Mouse (Mus musculus): Measurements from ENCODE around the gene B230217C12Rik. TPM values are rescaled to one million over a fixed set of nuclear protein-coding genes. Genes with fewer than 3 reads are reported as not detected.

Gene B230217C12Rik
- polyA plus RNA-seq, 1 experiment from 2014 or later: 38.8 TPM

DNA sequence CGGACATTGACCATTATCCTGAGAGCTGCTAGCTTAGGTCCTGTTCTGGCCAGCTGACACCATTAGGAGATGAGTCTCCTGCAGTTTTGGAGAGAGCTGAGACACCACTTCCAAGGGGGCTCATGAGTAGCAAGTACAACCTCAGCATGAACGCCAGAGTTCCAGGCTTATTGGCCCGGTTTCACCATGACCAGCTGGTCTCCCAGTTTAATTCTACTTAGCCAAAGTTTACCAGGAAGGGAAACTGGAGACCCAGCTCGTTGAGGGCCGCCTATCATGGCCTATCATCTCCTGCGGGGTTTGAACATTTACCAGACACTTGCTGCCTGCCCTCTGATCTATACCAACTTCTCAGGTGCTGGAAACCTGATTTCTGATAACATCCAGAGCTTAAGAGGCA, 33.0 kb upstream of the B230217C12Rik start:
- 51% methylated on average over 6 of the region's 6 CpGs for WGBS
- no peak overlapping the region for H3K9ac ChIP-seq
- H3K4me2 ChIP-seq (replicated peaks): no peak overlapping the region
- no peaks in the 10 kb centered on the region for H3K9me3 ChIP-seq (ENCODE audit: control insufficient read depth, low read length)
- no peaks in the 10 kb centered on the region for H3K27me3 ChIP-seq (ENCODE audit: control insufficient read depth, insufficient read depth, low read length)
- H3K27ac ChIP-seq: peak overlapping the region; percentile 57; the same call in 1 of the 2 replicates
- no peak for DNase-seq (ENCODE audit: low spot score)
- ATAC-seq (ENCODE audit: low FRiP score): no peak
- H3K4me1 ChIP-seq (replicated peaks; ENCODE audit: control insufficient read depth, insufficient read depth, low read length): peaks cover 78% of the 10 kb centered on the region
- H3K36me3 ChIP-seq (replicated peaks; ENCODE audit: control insufficient read depth, insufficient read depth): peaks cover 38% of the 10 kb centered on the region
- no peak overlapping the region for H3K4me3 ChIP-seq (replicated peaks; ENCODE audit: low read length)

DNA sequence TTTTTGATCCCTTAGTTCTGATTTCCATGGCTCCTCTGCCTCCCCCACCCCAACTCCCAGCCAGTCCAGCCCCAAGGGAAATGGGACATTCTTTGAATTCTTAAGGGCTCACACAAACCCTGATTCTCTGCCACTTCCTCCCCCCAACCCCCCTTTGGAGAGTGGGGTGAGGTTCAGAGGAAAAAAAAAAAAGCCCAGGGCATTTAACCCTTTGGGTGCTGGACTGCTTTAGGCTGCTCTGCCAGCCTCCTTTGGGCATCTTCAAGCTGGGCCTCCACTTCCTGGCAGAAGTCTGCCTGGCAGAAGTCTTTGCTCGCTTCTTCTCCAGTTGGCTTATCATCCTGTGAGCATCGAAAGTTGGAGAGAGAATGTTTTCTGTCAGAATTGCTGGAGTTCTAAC, 32.5 kb upstream of the B230217C12Rik start:
- Histone ChIP-seq H3K27me3 (ENCODE audit: control insufficient read depth, insufficient read depth, low read length) (no peaks in the 10 kb centered on the region), H3K4me1 (replicated peaks; ENCODE audit: control insufficient read depth, insufficient read depth, low read length) (peaks cover 82% of the 10 kb centered on the region), H3K36me3 (replicated peaks; ENCODE audit: control insufficient read depth, insufficient read depth) (peaks cover 38% of the 10 kb centered on the region), H3K9me3 (ENCODE audit: control insufficient read depth, low read length) (no peaks in the 10 kb centered on the region), H3K9ac (no peak overlapping the region), H3K4me3 (replicated peaks; ENCODE audit: low read length) (no peak overlapping the region), H3K4me2 (replicated peaks) (no peak overlapping the region), H3K27ac (peak overlapping the region; percentile 57; the same call in 1 of the 2 replicates)
- DNase-seq (ENCODE audit: low spot score) (no peak), ATAC-seq (ENCODE audit: low FRiP score) (no peak)
- WGBS: 63% methylated on average over 2 of the region's 2 CpGs

DNA sequence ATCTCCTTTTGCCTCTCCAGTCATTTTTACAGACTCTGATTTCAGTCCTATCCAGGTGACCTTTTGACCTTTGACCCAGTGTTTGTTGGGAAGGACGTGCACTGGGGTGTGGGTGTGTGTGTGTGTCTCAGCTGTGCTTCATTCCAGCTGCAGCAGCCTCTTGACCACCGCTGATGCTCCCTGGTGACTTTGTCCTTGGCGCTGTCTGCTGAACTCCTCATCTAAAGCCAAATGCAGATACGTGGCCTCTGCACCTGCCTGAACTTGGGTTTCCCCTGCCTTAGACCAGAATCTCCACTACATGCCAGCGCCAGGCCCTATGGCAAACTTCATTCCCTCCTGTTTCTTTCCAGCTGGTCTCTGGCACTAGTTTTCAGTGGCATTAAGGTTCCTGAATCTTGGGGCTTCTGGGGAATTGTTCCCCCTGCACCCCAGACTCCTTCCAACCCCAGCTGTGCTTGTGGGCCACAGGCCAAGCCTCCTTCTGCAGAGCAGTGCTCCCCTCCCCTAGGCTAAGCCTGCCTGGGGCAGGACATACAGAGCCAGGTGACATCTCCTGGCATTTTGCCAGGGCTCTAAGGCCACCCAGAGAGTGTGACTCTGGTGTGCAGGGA, 31.9 kb upstream of the B230217C12Rik start:
- H3K27me3 ChIP-seq (ENCODE audit: control insufficient read depth, insufficient read depth, low read length): no peaks in the 10 kb centered on the region
- no peak overlapping the region for H3K27ac ChIP-seq
- no peak for DNase-seq (ENCODE audit: low spot score)
- no peak overlapping the region for H3K4me2 ChIP-seq (replicated peaks)
- 45% methylated on average over 5 of the region's 5 CpGs for WGBS
- no peak overlapping the region for H3K9ac ChIP-seq
- H3K4me3 ChIP-seq (replicated peaks; ENCODE audit: low read length): no peak overlapping the region
- H3K36me3 ChIP-seq (replicated peaks; ENCODE audit: control insufficient read depth, insufficient read depth): peaks cover 41% of the 10 kb centered on the region
- ATAC-seq (ENCODE audit: low FRiP score): no peak
- no peaks in the 10 kb centered on the region for H3K9me3 ChIP-seq (ENCODE audit: control insufficient read depth, low read length)
- peaks cover 87% of the 10 kb centered on the region for H3K4me1 ChIP-seq (replicated peaks; ENCODE audit: control insufficient read depth, insufficient read depth, low read length)

DNA sequence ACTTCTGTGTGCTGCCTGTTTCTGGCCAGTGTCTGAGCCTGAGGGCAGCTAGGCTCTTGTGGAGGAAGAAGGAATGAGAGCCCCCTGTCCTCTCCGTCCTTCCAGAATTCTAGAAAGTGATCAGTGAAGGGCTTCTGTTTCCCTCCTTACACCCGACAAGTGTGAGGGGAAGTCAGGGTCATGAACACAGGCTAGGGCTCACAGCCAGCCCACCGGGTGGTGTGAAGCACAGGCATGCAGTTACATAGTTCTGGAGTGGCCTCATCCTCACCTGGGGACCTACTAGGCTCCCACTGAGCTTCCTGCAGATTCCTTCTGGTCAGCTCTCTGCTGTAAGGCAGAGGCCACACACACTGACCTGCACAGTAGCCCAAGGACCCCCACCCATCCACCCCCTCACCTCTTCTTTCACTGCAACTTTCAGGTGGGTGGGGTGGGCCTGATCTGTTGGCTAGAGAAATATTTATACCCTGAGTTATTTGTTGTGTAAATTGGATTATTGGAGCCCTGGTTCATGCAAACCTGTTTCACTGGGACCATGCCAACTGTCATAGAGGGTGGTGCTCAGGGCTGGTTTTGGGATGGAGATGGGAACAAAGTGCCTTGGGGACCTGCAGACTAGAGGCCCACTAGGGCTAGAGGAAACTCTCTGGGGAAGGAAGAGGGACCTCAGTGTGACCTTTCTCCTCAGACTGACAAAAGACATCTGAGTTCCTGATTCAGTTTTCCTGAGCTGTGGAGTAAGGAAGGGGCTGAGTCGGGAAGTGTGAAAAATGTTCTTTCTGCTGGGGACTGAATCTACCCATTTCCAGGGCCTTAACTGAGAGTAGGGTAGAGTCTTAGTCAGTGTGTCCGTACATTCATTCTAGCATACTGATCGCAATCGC, 31.1 kb upstream of the B230217C12Rik start:
- no peak for ATAC-seq (ENCODE audit: low FRiP score)
- Histone ChIP-seq H3K9ac (no peak overlapping the region; the same call in 1 of the 2 replicates), H3K36me3 (replicated peaks; ENCODE audit: control insufficient read depth, insufficient read depth) (peaks cover 49% of the 10 kb centered on the region), H3K4me1 (replicated peaks; ENCODE audit: control insufficient read depth, insufficient read depth, low read length) (peaks cover 84% of the 10 kb centered on the region), H3K4me3 (replicated peaks; ENCODE audit: low read length) (no peak overlapping the region), H3K4me2 (replicated peaks) (no peak overlapping the region), H3K27me3 (ENCODE audit: control insufficient read depth, insufficient read depth, low read length) (no peaks in the 10 kb centered on the region), H3K27ac (no peak overlapping the region), H3K9me3 (ENCODE audit: control insufficient read depth, low read length) (no peaks in the 10 kb centered on the region)
- DNase-seq (ENCODE audit: low spot score): no peak
- 72% methylated on average over 7 of the region's 7 CpGs for WGBS

DNA sequence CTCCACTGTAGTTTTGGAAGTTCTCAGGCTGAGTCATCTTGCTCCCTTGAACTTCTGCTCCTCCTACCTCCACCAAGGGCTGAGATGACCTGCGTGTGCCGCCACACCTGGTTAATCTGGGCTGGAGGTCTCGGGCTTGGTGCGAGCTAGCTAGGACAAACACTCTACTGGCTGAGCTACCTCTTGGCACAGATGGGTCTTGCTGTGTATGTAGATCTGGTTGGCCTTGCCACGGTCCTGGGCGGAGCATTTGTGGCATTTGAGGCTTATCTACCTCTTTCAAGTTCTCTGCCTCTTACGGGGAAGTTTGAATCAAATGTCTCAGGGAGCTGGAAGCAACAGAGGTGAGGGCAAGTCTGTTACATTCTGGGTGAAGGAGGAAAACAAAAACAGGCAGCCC, 30.2 kb upstream of the B230217C12Rik start:
- WGBS: 86% methylated on average over 7 of the region's 7 CpGs
- DNase-seq (ENCODE audit: low spot score): no peak

DNA sequence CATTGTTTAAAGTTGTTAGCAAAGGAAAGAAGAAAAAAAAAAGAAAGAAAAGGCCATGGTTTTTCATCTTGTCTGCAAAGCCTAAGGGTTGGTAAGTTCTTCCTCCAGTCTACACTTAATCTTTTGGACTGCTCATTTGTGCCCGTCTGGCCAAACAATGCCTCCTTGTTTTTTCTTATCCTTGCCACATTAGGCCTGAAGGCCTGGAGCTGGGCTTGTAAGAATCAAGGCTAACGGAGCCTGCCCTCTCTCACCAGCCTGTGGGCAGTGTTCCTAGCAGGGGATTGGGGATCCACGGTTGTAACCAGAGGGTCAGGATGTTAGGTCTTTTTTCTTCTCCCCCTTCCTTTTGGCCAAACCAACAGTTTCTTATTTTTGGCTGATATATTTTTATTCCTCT, 29.6 kb upstream of the B230217C12Rik start:
- peaks cover 64% of the 10 kb centered on the region for H3K36me3 ChIP-seq (replicated peaks; ENCODE audit: control insufficient read depth, insufficient read depth)
- no peaks in the 10 kb centered on the region for H3K9me3 ChIP-seq (ENCODE audit: control insufficient read depth, low read length)
- no peaks in the 10 kb centered on the region for H3K27me3 ChIP-seq (ENCODE audit: control insufficient read depth, insufficient read depth, low read length)
- ATAC-seq (ENCODE audit: low FRiP score) (no peak), DNase-seq (ENCODE audit: low spot score) (no peak)
- H3K27ac ChIP-seq: peak overlapping the region; percentile 95
- H3K4me3 ChIP-seq (replicated peaks; ENCODE audit: low read length): no peak overlapping the region
- 12% methylated on average over 3 of the region's 3 CpGs for WGBS
- H3K4me1 ChIP-seq (replicated peaks; ENCODE audit: control insufficient read depth, insufficient read depth, low read length): peaks cover 69% of the 10 kb centered on the region
- H3K4me2 ChIP-seq (replicated peaks): no peak overlapping the region
- no peak overlapping the region for H3K9ac ChIP-seq

More for the DNA sequence above, 30.2 kb upstream of the B230217C12Rik start:
- Histone ChIP-seq H3K4me2 (replicated peaks) (no peak overlapping the region), H3K27me3 (ENCODE audit: control insufficient read depth, insufficient read depth, low read length) (no peaks in the 10 kb centered on the region), H3K9ac (no peak overlapping the region), H3K4me1 (replicated peaks; ENCODE audit: control insufficient read depth, insufficient read depth, low read length) (peaks cover 75% of the 10 kb centered on the region), H3K9me3 (ENCODE audit: control insufficient read depth, low read length) (no peaks in the 10 kb centered on the region), H3K4me3 (replicated peaks; ENCODE audit: low read length) (no peak overlapping the region), H3K36me3 (replicated peaks; ENCODE audit: control insufficient read depth, insufficient read depth) (peaks cover 58% of the 10 kb centered on the region), H3K27ac (0 out of 2 replicates have a peak overlapping the region, but pooled peaks have one; percentile 95)
- no peak for ATAC-seq (ENCODE audit: low FRiP score)

DNA sequence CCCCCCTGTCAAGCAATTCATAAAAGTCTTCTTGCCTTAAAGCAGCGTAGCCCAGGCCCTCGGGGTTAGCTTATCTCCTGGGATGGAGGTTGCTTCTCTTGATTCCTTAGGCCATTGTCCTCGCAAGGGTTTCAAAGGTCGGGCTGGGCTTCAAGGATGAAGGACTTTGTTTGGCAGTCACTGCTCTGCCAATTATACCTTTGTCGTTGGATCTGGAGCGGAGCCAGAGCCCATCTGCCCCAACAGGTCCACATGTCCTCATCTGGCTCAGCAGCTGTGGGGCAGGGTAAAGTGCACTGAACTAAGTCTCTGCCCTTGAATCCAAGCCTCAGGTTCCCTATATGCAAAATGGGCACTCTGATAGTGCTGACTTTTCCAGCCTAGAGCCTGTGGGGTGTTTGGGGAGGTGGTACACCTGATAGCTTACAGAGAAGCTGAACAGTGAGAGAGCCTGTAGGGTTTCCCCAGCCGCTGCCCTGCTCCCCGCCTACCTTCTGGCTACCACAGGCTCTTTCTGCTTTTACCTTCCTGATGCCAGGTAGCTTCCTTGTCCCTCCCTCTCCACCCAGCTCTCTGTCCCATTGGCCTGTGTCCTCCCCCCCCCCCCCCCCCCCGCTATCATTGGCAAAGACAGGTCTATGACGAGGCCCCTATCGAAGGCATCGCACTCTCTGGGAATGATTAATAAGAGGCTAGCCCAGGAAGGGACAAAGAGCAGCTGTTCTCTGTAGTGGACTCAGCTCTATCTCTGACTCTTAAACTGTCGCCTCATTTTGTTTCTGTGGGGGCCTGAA, 28.8 kb upstream of the B230217C12Rik start:
- H3K27me3 ChIP-seq (ENCODE audit: control insufficient read depth, insufficient read depth, low read length): no peaks in the 10 kb centered on the region
- peak overlapping the region; percentile 50 for H3K9ac ChIP-seq
- no peak for ATAC-seq (ENCODE audit: low FRiP score)
- H3K36me3 ChIP-seq (replicated peaks; ENCODE audit: control insufficient read depth, insufficient read depth): peaks cover 72% of the 10 kb centered on the region
- no peak for DNase-seq (ENCODE audit: low spot score)
- 16% methylated on average over 12 of the region's 13 CpGs for WGBS
- no peak overlapping the region for H3K4me3 ChIP-seq (replicated peaks; ENCODE audit: low read length)
- peaks cover 61% of the 10 kb centered on the region for H3K4me1 ChIP-seq (replicated peaks; ENCODE audit: control insufficient read depth, insufficient read depth, low read length)
- peak overlapping the region; percentile 46 for H3K4me2 ChIP-seq (replicated peaks)
- H3K9me3 ChIP-seq (ENCODE audit: control insufficient read depth, low read length): no peaks in the 10 kb centered on the region
- H3K27ac ChIP-seq: peak overlapping the region; percentile 95

DNA sequence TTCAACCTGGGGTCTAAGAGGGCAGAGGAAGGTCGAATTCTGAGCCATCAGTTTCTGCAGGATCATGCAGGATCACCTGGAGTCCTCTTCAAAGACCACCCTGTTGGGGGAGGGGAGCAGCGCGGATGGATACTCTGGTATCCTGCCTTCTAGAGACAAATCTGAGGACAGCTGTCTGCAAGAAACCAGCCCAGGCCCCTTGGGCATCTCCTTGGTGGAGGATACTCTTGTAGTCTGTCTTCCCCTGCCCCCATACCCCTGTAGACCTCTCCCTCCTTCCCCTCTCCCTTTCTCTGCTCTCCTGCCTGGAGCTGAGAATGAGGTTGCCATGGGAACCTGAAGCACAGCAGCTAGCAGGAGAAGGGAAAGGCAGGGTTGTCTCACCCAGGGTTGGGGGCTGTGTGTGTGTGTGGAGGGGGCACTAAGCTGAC, 28.1 kb upstream of the B230217C12Rik start:
- ATAC-seq (ENCODE audit: low FRiP score) (peak; percentile 84), DNase-seq (ENCODE audit: low spot score) (peak; percentile 73)
- Histone ChIP-seq H3K4me1 (replicated peaks; ENCODE audit: control insufficient read depth, insufficient read depth, low read length) (peaks cover 61% of the 10 kb centered on the region), H3K9me3 (ENCODE audit: control insufficient read depth, low read length) (no peaks in the 10 kb centered on the region), H3K4me3 (replicated peaks; ENCODE audit: low read length) (no peak overlapping the region), H3K9ac (peak overlapping the region; percentile 50), H3K27ac (peak overlapping the region; percentile 95), H3K4me2 (replicated peaks) (peak overlapping the region; percentile 46), H3K36me3 (replicated peaks; ENCODE audit: control insufficient read depth, insufficient read depth) (peaks cover 71% of the 10 kb centered on the region), H3K27me3 (ENCODE audit: control insufficient read depth, insufficient read depth, low read length) (no peaks in the 10 kb centered on the region)
- 13% methylated on average over 3 of the region's 3 CpGs for WGBS

DNA sequence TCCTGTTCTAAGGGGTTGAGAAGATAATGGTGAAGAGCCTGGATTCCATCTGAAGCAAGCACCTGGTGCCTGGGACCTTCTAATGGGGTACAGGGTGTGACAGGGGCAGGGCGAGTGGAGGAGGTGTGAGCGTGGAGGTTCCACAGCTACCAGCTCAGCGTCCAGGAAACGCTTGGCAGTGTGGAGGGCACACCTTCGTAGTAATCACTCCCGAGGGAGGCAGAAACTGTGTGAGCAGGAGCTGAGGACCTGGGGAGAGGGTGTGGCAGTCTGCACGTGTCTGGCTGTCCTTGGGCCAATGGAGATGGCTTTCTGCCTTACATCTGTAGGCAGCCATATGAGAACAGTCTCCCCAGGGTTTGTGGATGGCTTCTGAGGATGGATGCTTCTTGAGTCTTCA, 27.5 kb upstream of the B230217C12Rik start:
- H3K9me3 ChIP-seq (ENCODE audit: control insufficient read depth, low read length): no peaks in the 10 kb centered on the region
- ATAC-seq (ENCODE audit: low FRiP score) (no peak), DNase-seq (ENCODE audit: low spot score) (no peak)
- WGBS: 34% methylated on average over 7 of the region's 7 CpGs
- peaks cover 63% of the 10 kb centered on the region for H3K4me1 ChIP-seq (replicated peaks; ENCODE audit: control insufficient read depth, insufficient read depth, low read length)
- H3K9ac ChIP-seq: peak overlapping the region; percentile 50
- H3K27ac ChIP-seq: peak overlapping the region; percentile 95
- no peaks in the 10 kb centered on the region for H3K27me3 ChIP-seq (ENCODE audit: control insufficient read depth, insufficient read depth, low read length)
- H3K4me2 ChIP-seq (replicated peaks): peak overlapping the region; percentile 46
- no peak overlapping the region for H3K4me3 ChIP-seq (replicated peaks; ENCODE audit: low read length)
- peaks cover 70% of the 10 kb centered on the region for H3K36me3 ChIP-seq (replicated peaks; ENCODE audit: control insufficient read depth, insufficient read depth)
